Mouse (Mus musculus): ENCODE measurements around the gene H2afb2.

The H2afb2 gene

DNA sequence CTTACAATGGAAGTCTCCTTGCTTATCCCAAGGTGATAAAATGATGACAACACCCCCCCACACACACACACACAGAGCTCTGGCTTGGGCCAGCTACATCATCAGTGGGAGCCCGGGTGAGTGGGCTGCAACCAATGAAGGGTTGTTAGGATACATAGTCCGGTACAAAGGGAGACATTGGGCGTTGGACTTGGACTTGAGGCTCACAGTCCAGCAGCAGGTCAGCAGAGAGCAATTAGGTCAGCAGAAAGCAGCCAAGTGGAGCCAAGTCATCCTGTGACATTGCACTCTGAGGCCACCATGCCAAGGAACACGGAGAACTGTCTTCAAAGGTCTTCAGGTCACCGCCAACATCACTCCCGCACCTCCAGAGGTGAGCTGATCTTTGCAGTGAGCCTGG is at the start of gene H2afb2:
Gene H2afb2 (plus strand): TSS at position 301 of the 400 bp plus-strand sequence.
- no peak for DNase-seq

Measured in cerebellum, postnatal 36 days (tissue).